Mouse (Mus musculus) brain, embryonic 18.5 days (tissue): Measurements from ENCODE around the gene Blvrb.

Source experiments
- DNase-seq: peaks from one replicate; pipeline ENCODE4 v3.0.0-alpha.2; 2012; ENCODE audit warnings: low read depth, low spot score

Gene Blvrb

DNA sequence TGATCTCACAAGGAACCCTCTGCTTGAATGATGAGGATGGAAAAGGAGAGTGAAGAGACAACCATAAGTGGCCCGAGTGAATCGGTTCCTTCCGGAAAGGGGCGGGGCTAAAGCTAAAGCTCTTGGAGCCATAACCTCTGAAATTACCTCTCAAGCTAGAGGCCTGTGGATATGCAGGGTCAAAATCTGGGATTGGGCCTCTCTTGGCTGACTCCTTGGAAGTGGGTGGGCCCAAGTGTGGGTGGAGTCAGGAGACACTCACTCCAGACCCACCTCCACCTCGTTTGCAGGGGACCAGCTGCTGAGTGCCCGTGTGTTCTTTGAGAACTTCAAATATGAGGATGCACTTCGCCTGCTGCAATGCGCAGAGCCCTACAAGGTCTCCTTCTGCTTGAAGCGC, 67.2 kb downstream of the Blvrb start:
- DNase-seq = no peak
